Mouse (Mus musculus): Measurements from ENCODE around the gene Ldb3. TPM values are rescaled to one million over a fixed set of nuclear protein-coding genes. Genes with fewer than 3 reads are reported as not detected.

The Ldb3 gene
- total RNA-seq, 2 experiments from 2014 or later, result 1,007 to 1,096 TPM

- intact Hi-C loops (cut with DNase I), result loop anchor here (5.0 kb wide), 1 partner anchor 109 kb away; no protein-coding TSS in a partner anchor
- DNase-seq (ENCODE audit: low spot score), result no peak
Observed at GRCm38 (mm10) chr14:34566530-34566929, 22.0 kb downstream of the Ldb3 start.

DNA sequence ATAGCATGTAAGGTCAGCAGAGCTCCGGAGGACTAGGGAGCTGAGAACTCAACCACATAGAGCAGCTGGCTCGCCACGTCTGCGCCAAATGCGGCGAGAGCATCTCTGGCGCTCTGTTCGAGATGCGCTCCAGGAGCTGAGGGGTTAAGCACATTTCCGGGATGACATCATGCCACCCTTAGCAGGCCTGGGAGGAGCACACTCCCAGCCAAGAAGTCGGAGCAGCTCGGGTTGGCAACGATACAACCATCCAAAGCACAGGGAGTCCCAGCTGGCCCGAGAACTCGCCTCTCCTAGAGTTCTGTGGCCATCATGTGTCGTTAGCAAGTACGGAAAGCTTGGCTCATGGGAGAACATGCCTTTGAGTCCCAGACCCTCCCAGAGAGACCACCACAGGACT lies 22.8 kb downstream of the Ldb3 start:
- peak; percentile 66 for DNase-seq (ENCODE audit: low spot score)
- intact Hi-C loops (cut with DNase I), result loop anchor here (5.0 kb wide), 1 partner anchor 108 kb away; no protein-coding TSS in a partner anchor

DNA sequence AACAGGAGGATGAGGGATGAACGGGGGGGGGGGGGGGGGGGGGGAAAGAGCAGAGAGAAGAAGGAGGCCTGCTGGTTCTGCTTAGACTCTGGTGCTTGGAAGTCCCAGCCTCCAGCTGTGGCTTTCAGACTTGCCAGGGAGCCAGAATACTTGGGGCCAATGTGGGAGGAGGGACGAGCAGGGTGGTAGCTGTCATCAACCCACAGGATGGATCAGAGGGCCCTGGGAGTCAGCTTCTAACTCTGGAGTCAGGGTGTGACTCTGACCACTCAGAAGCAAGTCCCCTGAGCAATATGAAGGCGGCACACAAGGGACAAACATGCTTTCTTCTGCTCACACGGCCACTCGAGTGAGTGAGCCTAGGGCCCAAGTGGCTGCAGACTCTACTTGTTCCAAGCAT lies 23.8 kb downstream of the Ldb3 start:
- intact Hi-C loops (cut with DNase I), result loop anchor here (5.0 kb wide), 1 partner anchor 107 kb away; no protein-coding TSS in a partner anchor

GRCm38 (mm10) chr14:34562393-34562792 lies 26.1 kb downstream of the Ldb3 start:
- intact Hi-C loops (cut with DNase I), result no loop called here
- DNase-seq (ENCODE audit: low spot score), result no peak

More for the DNA sequence above, 23.8 kb downstream of the Ldb3 start:
- DNase-seq (ENCODE audit: low spot score), result peak; percentile 79

DNA sequence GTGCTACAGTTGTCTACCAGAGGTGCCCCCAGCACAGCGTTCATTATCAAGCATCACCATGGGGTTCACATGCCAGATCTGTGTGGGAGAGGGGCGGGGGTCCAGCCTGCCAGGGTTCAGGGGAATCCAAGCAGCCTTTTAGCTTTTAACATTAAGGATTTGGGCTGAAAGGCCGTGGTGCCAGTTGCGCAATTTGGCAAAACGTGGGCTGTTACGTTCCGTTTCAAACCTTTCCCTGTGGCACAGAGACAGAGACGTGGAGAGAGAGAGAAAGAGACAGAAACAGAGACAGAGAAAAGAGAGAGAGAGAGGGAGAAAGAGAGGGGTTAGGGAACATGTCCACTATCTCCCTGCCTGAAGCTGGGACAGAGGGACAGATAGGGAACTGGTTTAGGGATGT lies 26.8 kb downstream of the Ldb3 start:
- DNase-seq (ENCODE audit: low spot score), result no peak
- intact Hi-C loops (cut with DNase I), result no loop called here

DNA sequence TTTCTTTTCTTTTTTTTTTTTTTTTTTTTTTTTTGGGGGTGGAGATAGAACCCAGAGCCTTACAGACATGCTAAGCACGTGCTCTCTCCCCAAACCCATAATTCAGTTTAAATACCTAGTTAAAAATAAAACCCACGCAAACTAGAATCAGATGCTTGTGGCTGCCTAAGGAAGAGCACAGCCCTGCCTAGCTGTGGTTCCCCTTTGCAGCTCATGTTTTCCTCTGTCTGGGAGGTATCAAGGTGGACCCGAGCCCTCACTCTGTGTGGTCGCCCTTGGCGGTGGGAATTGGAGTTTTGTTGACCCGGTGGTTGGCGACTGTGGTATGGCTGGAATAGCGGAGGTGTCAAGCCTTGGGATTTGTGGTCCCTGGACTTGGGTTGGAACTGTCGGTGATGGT lies 29.5 kb downstream of the Ldb3 start:
- no peak for DNase-seq (ENCODE audit: low spot score)
- intact Hi-C loops (cut with DNase I), result loop anchor here (10.0 kb wide), 2 partner anchors 284 to 474 kb away; partner anchors contain the start of gene Anxa8

DNA sequence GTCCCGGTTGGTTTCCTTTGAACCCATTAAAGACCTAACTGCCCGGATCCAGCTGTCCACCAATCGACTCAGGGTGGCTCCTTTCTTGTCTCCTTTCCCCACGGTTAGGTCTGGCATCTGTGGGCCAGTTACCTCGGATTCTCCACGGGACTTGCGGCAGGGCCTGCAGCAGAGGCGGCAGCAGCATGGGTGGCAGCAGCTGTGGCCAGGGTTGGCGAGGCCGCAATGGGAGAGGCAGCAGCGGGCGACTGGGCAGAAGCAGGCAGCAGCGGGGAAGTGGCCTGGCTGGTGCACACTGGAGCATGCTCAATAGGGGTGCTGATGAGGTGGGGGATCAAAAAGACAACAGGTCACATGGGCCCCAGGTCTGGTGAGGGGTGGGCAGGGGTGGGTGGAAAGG lies 33.3 kb downstream of the Ldb3 start:
- intact Hi-C loops (cut with DNase I), result loop anchor here (10.0 kb wide), 2 partner anchors 280 to 470 kb away; partner anchors contain the start of gene Anxa8
- DNase-seq (ENCODE audit: low spot score), result no peak

DNA sequence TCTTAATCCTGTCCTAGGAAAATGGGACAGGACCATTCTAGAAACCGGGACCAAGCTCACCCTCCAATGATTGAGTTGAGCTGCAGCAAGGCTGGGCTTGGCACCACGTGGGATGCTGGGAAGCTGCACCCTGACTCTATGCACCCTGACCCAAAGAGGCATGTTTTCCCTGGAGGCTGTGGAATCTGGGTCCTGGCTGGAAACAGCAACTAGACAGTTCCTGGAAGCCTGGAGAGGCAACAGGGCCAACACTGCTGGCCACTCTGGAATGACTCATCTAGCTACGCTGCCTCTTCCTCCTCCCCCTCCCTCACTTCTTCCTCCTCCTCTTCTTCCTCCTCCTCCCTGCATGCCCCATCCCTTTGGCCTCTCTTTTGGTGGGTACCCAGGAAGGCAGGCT lies 34.4 kb downstream of the Ldb3 start:
- intact Hi-C loops (cut with DNase I), result loop anchor here (10.0 kb wide), 2 partner anchors 279 to 469 kb away; partner anchors contain the start of gene Anxa8
- no peak for DNase-seq (ENCODE audit: low spot score)

- DNase-seq (ENCODE audit: low spot score), result no peak
- intact Hi-C loops (cut with DNase I), result loop anchor here (10.0 kb wide), 2 partner anchors 279 to 469 kb away; partner anchors contain the start of gene Anxa8
Observed at GRCm38 (mm10) chr14:34553470-34553869, 35.0 kb downstream of the Ldb3 start.

GRCm38 (mm10) chr14:34552226-34552625 lies 36.3 kb downstream of the Ldb3 start:
- intact Hi-C loops (cut with DNase I), result loop anchor here (10.0 kb wide), 2 partner anchors 277 to 467 kb away; partner anchors contain the start of gene Anxa8
- DNase-seq (ENCODE audit: low spot score), result no peak

DNA sequence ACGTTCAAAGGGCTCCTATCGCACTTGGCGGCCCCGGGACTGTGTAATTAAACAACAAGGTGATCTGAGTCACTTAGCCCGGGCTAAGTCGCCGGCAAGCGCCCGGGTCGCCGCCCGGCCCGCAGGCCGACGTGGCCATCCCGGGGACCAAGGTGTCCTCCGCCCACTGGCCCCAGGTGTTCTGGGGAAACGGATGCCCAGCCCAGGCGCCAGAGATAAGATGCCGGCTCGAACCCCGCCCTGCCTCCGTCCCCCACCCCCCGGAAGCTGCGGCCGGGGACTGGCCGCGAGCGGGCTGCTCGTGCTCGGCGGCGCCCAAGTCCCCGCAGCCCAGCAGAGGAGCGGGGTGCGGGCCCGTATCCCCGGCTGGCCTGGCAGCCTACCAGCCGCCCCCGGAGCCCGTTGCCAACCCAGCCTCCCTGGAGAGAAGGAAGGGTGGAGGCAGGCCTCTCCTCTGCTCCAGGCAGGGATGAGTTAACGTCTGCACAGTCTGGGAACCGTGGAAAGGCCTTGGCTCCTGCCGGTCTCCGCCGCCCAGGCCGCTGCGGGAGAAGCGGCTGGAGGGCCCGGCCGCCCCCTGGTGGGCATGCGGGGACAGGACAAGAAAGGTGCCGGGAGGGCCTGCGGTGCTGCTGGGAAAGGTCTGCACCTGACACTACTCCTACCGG lies 39.3 kb downstream of the Ldb3 start:
- peak; percentile 69 for DNase-seq (ENCODE audit: low spot score)
- intact Hi-C loops (cut with DNase I), result loop anchor here (2.0 to 5.0 kb wide), 2 partner anchors 90 to 177 kb away; partner anchors contain the start of gene Sncg

- intact Hi-C loops (cut with DNase I), result loop anchor here (2.0 to 5.0 kb wide), 2 partner anchors 90 to 176 kb away; partner anchors contain the start of gene Sncg
- peak; percentile 59 for DNase-seq (ENCODE audit: low spot score)
Observed at GRCm38 (mm10) chr14:34548391-34549001, 40.0 kb downstream of the Ldb3 start.

DNA sequence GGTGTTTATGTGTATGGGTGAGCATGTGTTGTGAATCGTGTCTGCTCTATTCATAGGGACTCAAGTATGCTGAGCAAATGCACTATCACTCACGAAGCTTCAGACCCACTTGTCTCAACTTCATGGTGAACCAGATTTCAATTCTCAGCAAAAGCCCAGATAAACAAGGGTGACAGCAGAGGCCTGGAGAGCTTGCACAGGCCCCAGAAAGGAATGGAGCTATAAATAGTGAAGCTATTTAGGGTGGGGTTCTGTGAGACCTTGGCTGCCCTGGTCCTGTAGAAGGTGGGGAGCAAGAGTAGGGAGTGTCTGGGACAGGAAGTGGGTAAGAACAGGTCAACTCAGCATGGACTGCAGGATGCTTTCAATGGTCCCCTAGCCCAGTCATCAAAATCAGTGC lies 43.9 kb downstream of the Ldb3 start:
- no peak for DNase-seq (ENCODE audit: low spot score)
- intact Hi-C loops (cut with DNase I), result loop anchor here (2.0 kb wide), 1 partner anchor 40 kb away; no protein-coding TSS in a partner anchor

DNA sequence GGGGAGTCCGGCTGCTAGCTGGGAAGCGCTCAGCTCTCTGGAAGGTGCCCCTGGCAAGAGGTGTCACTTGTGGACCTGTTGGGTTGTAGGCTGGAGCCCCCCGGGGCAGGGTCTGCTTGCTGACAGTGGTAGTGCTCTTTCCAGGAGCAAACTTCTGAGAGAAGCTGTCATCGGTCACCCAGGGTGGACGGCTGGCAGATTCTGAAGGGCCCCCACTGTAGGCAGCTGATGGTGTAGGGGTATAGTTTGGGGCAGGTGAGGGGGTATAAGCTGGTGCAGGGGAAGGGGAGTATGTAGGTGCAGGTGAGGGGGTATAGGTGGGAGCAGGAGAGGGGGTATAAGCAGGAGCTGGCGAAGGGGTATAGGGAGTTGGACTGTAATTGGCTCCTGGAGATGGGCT lies 44.5 kb downstream of the Ldb3 start:
- intact Hi-C loops (cut with DNase I), result loop anchor here (2.0 kb wide), 1 partner anchor 39 kb away; no protein-coding TSS in a partner anchor
- no peak for DNase-seq (ENCODE audit: low spot score)

DNA sequence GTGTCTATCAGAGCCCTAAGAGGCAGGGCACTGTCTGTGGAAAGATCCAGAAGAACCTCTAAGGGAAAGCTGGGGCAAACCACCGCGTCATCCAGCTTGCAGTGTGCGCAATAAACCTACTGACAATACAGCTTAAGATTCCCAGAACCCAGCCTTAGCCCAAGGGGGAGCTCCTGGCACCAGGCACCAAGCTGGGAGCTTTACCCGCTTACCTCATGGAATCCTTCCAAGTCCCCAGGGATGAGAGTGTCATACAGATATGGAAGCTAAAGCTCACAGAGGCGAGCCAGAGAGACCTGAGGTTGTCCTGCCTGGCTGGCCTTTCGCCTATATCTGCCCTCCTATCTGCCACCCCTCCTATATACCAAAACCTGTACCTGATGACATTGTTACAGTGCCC lies 44.9 kb downstream of the Ldb3 start:
- intact Hi-C loops (cut with DNase I), result no loop called here
- DNase-seq (ENCODE audit: low spot score), result no peak

- intact Hi-C loops (cut with DNase I), result no loop called here
- no peak for DNase-seq (ENCODE audit: low spot score)
Observed at GRCm38 (mm10) chr14:34541896-34542295, 46.6 kb downstream of the Ldb3 start.

DNA sequence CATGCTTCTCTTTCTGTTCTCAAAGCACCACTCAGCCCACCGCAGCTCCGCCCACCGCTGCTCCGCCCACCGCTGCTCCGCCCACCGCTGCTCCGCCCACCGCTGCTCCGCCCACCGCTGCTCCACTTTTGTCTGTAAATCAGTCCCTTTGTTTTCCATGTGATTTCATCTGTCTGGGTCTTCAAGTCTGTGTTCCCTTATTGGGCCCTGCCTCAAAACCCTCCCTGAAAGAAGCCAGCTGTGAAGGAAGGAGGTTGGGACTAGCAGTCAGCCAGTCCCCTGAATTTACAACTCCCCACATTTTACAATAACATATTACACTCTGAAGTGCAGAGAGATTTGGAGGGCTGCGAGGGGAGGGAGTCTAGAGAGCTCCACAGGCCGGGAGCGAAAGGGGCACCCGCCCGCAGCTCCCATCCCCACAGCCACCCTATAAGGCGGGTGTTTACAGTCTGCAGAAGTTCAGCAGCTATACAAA lies 47.8 kb downstream of the Ldb3 start:
- DNase-seq (ENCODE audit: low spot score), result peak; percentile 56
- intact Hi-C loops (cut with DNase I), result no loop called here

DNA sequence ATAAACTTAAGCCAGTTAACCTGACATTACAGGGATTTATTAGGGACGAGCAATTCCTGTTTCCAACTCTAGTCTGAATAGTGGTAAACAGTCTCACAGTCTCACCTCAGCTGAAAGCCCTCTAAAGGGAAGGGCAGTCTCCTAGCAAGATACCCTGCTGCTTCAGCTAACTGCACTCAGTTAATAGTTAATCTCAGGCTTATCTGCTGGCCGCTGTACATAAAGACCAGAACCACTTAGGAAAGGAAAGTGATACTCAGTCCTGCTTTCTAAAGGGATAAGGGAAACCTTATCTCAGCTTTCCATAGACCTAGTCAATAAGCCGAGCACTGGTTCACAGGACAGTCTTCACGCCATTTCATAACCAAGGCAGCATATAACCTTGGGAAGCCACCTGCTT lies 52.6 kb downstream of the Ldb3 start:
- intact Hi-C loops (cut with DNase I), result no loop called here

DNA sequence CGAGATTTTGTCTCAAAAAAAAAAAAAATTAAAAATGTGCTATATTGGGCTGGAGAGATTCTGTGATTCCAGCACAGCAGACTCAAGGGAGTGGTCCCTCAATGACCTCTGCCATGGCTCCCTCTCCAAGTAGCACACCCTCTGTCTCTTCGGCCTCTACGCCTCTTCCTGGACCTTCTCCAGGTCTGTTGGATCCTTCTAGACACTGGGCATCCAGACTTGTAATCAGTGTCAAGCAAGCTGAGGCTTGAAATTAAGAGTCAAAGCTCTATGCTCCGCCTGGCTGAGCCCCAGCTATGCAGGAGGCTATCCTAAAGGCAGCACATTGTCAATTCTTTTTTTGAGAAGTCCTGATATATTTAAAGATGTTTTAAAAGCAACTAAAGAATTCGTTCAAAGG lies 54.9 kb downstream of the Ldb3 start:
- intact Hi-C loops (cut with DNase I), result no loop called here
- no peak for DNase-seq (ENCODE audit: low spot score)

More for the DNA sequence above, 52.6 kb downstream of the Ldb3 start:
- no peak for DNase-seq (ENCODE audit: low spot score)

GRCm38 (mm10) chr14:34532536-34532935 lies 55.9 kb downstream of the Ldb3 start:
- no peak for DNase-seq (ENCODE audit: low spot score)
- intact Hi-C loops (cut with DNase I), result no loop called here

DNA sequence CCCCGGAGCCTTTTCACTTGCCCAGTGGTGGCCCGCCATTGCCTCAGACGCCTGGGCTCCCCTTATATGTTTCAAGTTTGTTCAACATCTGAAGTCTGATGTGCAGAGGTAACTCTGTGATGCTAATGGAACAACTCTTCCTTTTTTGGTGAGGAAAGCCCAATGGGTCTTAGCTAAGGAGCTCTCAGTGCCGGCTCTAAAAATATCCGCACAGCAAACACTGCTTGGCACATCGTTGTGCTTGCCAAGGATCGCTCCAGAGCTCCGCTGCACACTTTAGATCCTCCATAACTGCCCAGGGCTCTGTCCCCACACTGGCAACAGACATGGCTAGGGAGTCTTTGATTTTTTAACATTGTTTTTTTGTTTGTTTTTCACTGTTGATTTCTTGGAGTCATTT lies 59.7 kb downstream of the Ldb3 start:
- DNase-seq (ENCODE audit: low spot score), result no peak

More for the DNA sequence above, 59.7 kb downstream of the Ldb3 start:
- intact Hi-C loops (cut with DNase I), result no loop called here
